Mouse (Mus musculus): Measurements from ENCODE around the gene Tmem208. TPM values are rescaled to one million over a fixed set of nuclear protein-coding genes. Genes with fewer than 3 reads are reported as not detected.

Tmem208 gene
- polyA plus RNA-seq, 1 experiment from 2014 or later, result 91.4 TPM

GRCm38 (mm10) chr8:105305211-105306145, 20.7 kb upstream of the Tmem208 start, which contains the start of gene Elmo3:
Gene Elmo3 (plus strand): TSS chr8:105305601.
- H3K36me3 ChIP-seq (ENCODE audit: control insufficient read depth, insufficient read depth, low read length), result peaks cover 21% of the 10 kb centered on the region
- peak within 1 kb of the TSS; percentile 14 for H3K4me2 ChIP-seq
- no peak within 1 kb of the TSS; the same call in 1 of the 2 replicates for H3K4me3 ChIP-seq (ENCODE audit: low read depth, low read length)
- 9% methylated on average over 28 of the region's 30 CpGs for WGBS
- H3K27me3 ChIP-seq (ENCODE audit: control insufficient read depth, insufficient read depth, low read length), result no peaks in the 10 kb centered on the region
- H3K27ac ChIP-seq (ENCODE audit: low read depth, low read length), result 0 out of 2 replicates have a peak within 1 kb of the TSS, but pooled peaks have one; percentile 20
- H3K4me1 ChIP-seq (ENCODE audit: control insufficient read depth, insufficient read depth, low read length), result peaks cover 8% of the 10 kb centered on the region
- no peak within 1 kb of the TSS for H3K9ac ChIP-seq (ENCODE audit: low read length)
- ATAC-seq (ENCODE audit: low FRiP score), result peak; percentile 65
- peak; percentile 91 for DNase-seq (ENCODE audit: low spot score, missing footprints)
- no peaks in the 10 kb centered on the region for H3K9me3 ChIP-seq (ENCODE audit: control insufficient read depth, low read length)

GRCm38 (mm10) chr8:105306146-105306691, 19.9 kb upstream of the Tmem208 start:
- WGBS, result 61% methylated on average over 5 of the region's 5 CpGs
- DNase-seq (ENCODE audit: low spot score, missing footprints), result peak; percentile 77

GRCm38 (mm10) chr8:105307670-105308069, 18.5 kb upstream of the Tmem208 start:
- H3K4me1 ChIP-seq (ENCODE audit: control insufficient read depth, insufficient read depth, low read length), result peaks cover 8% of the 10 kb centered on the region
- WGBS, result 94% methylated on average over 13 of the region's 13 CpGs

More at GRCm38 (mm10) chr8:105306146-105306691, 19.9 kb upstream of the Tmem208 start:
- H3K27ac ChIP-seq (ENCODE audit: low read depth, low read length), result 0 out of 2 replicates have a peak overlapping the region, but pooled peaks have one; percentile 20
- no peak overlapping the region for H3K9ac ChIP-seq (ENCODE audit: low read length)
- peaks cover 8% of the 10 kb centered on the region for H3K4me1 ChIP-seq (ENCODE audit: control insufficient read depth, insufficient read depth, low read length)
- no peaks in the 10 kb centered on the region for H3K27me3 ChIP-seq (ENCODE audit: control insufficient read depth, insufficient read depth, low read length)
- H3K4me3 ChIP-seq (ENCODE audit: low read depth, low read length), result no peak overlapping the region
- H3K9me3 ChIP-seq (ENCODE audit: control insufficient read depth, low read length), result no peaks in the 10 kb centered on the region
- peak; percentile 23; the same call in 1 of the 2 replicates for ATAC-seq (ENCODE audit: low FRiP score)
- H3K4me2 ChIP-seq, result peak overlapping the region; percentile 14; the same call in 1 of the 2 replicates
- peaks cover 18% of the 10 kb centered on the region for H3K36me3 ChIP-seq (ENCODE audit: control insufficient read depth, insufficient read depth, low read length)

GRCm38 (mm10) chr8:105308428-105308827, 17.7 kb upstream of the Tmem208 start:
- no peak overlapping the region for H3K27ac ChIP-seq (ENCODE audit: low read depth, low read length)
- peaks cover 13% of the 10 kb centered on the region; the same call in 1 of the 2 replicates for H3K36me3 ChIP-seq (ENCODE audit: control insufficient read depth, insufficient read depth, low read length)
- no peak for DNase-seq (ENCODE audit: low spot score, missing footprints)
- H3K4me2 ChIP-seq, result no peak overlapping the region
- no peak for ATAC-seq (ENCODE audit: low FRiP score)
- no peak overlapping the region for H3K4me3 ChIP-seq (ENCODE audit: low read depth, low read length)
- 92% methylated on average over 10 of the region's 10 CpGs for WGBS
- H3K9me3 ChIP-seq (ENCODE audit: control insufficient read depth, low read length), result no peaks in the 10 kb centered on the region
- no peak overlapping the region for H3K9ac ChIP-seq (ENCODE audit: low read length)
- H3K4me1 ChIP-seq (ENCODE audit: control insufficient read depth, insufficient read depth, low read length), result peaks cover 8% of the 10 kb centered on the region
- H3K27me3 ChIP-seq (ENCODE audit: control insufficient read depth, insufficient read depth, low read length), result no peaks in the 10 kb centered on the region

More at GRCm38 (mm10) chr8:105307670-105308069, 18.5 kb upstream of the Tmem208 start:
- H3K27me3 ChIP-seq (ENCODE audit: control insufficient read depth, insufficient read depth, low read length), result no peaks in the 10 kb centered on the region
- DNase-seq (ENCODE audit: low spot score, missing footprints) (peak; percentile 35), ATAC-seq (ENCODE audit: low FRiP score) (no peak)
- H3K9me3 ChIP-seq (ENCODE audit: control insufficient read depth, low read length), result no peaks in the 10 kb centered on the region
- no peak overlapping the region for H3K4me3 ChIP-seq (ENCODE audit: low read depth, low read length)
- H3K27ac ChIP-seq (ENCODE audit: low read depth, low read length), result no peak overlapping the region
- no peak overlapping the region for H3K4me2 ChIP-seq
- peaks cover 9% of the 10 kb centered on the region; the same call in 1 of the 2 replicates for H3K36me3 ChIP-seq (ENCODE audit: control insufficient read depth, insufficient read depth, low read length)
- H3K9ac ChIP-seq (ENCODE audit: low read length), result no peak overlapping the region

- 86% methylated on average over 15 of the region's 15 CpGs for WGBS
Observed at GRCm38 (mm10) chr8:105309142-105309847, 16.9 kb upstream of the Tmem208 start.

GRCm38 (mm10) chr8:105310118-105310517, 16.0 kb upstream of the Tmem208 start:
- Histone ChIP-seq H3K9ac (ENCODE audit: low read length) (no peak overlapping the region), H3K4me3 (ENCODE audit: low read depth, low read length) (no peak overlapping the region), H3K4me2 (no peak overlapping the region), H3K4me1 (ENCODE audit: control insufficient read depth, insufficient read depth, low read length) (peaks cover 8% of the 10 kb centered on the region), H3K36me3 (ENCODE audit: control insufficient read depth, insufficient read depth, low read length) (peaks cover 15% of the 10 kb centered on the region), H3K27ac (ENCODE audit: low read depth, low read length) (no peak overlapping the region), H3K9me3 (ENCODE audit: control insufficient read depth, low read length) (no peaks in the 10 kb centered on the region), H3K27me3 (ENCODE audit: control insufficient read depth, insufficient read depth, low read length) (no peaks in the 10 kb centered on the region)
- WGBS, result 85% methylated on average over 8 of the region's 8 CpGs
- peak; percentile 44 for DNase-seq (ENCODE audit: low spot score, missing footprints)
- ATAC-seq (ENCODE audit: low FRiP score), result no peak

More at GRCm38 (mm10) chr8:105309142-105309847, 16.9 kb upstream of the Tmem208 start:
- peak; percentile 44 for DNase-seq (ENCODE audit: low spot score, missing footprints)
- H3K36me3 ChIP-seq (ENCODE audit: control insufficient read depth, insufficient read depth, low read length), result peaks cover 15% of the 10 kb centered on the region
- H3K9me3 ChIP-seq (ENCODE audit: control insufficient read depth, low read length), result no peaks in the 10 kb centered on the region
- H3K4me2 ChIP-seq, result no peak overlapping the region
- H3K4me3 ChIP-seq (ENCODE audit: low read depth, low read length), result no peak overlapping the region
- H3K27ac ChIP-seq (ENCODE audit: low read depth, low read length), result no peak overlapping the region
- no peak overlapping the region for H3K9ac ChIP-seq (ENCODE audit: low read length)
- H3K4me1 ChIP-seq (ENCODE audit: control insufficient read depth, insufficient read depth, low read length), result peaks cover 8% of the 10 kb centered on the region
- H3K27me3 ChIP-seq (ENCODE audit: control insufficient read depth, insufficient read depth, low read length), result no peaks in the 10 kb centered on the region
- ATAC-seq (ENCODE audit: low FRiP score), result no peak

GRCm38 (mm10) chr8:105311718-105312117, 14.4 kb upstream of the Tmem208 start:
- peaks cover 15% of the 10 kb centered on the region for H3K36me3 ChIP-seq (ENCODE audit: control insufficient read depth, insufficient read depth, low read length)
- DNase-seq (ENCODE audit: low spot score, missing footprints), result peak; percentile 56

GRCm38 (mm10) chr8:105312891-105313481, 13.2 kb upstream of the Tmem208 start:
- no peak overlapping the region for H3K4me2 ChIP-seq

More at GRCm38 (mm10) chr8:105311718-105312117, 14.4 kb upstream of the Tmem208 start:
- Histone ChIP-seq H3K4me2 (no peak overlapping the region), H3K9me3 (ENCODE audit: control insufficient read depth, low read length) (no peaks in the 10 kb centered on the region), H3K4me1 (ENCODE audit: control insufficient read depth, insufficient read depth, low read length) (no peaks in the 10 kb centered on the region), H3K4me3 (ENCODE audit: low read depth, low read length) (no peak overlapping the region), H3K27me3 (ENCODE audit: control insufficient read depth, insufficient read depth, low read length) (no peaks in the 10 kb centered on the region), H3K9ac (ENCODE audit: low read length) (no peak overlapping the region), H3K27ac (ENCODE audit: low read depth, low read length) (no peak overlapping the region)
- no peak for ATAC-seq (ENCODE audit: low FRiP score)
- 79% methylated on average over 1 of the region's 1 CpGs for WGBS

More at GRCm38 (mm10) chr8:105312891-105313481, 13.2 kb upstream of the Tmem208 start:
- H3K27me3 ChIP-seq (ENCODE audit: control insufficient read depth, insufficient read depth, low read length), result no peaks in the 10 kb centered on the region
- no peaks in the 10 kb centered on the region for H3K9me3 ChIP-seq (ENCODE audit: control insufficient read depth, low read length)
- no peak overlapping the region for H3K27ac ChIP-seq (ENCODE audit: low read depth, low read length)
- H3K4me1 ChIP-seq (ENCODE audit: control insufficient read depth, insufficient read depth, low read length), result no peaks in the 10 kb centered on the region
- no peak overlapping the region for H3K9ac ChIP-seq (ENCODE audit: low read length)
- ATAC-seq (ENCODE audit: low FRiP score) (no peak), DNase-seq (ENCODE audit: low spot score, missing footprints) (peak; percentile 53)
- WGBS, result 86% methylated on average over 8 of the region's 8 CpGs
- H3K4me3 ChIP-seq (ENCODE audit: low read depth, low read length), result no peak overlapping the region
- peaks cover 10% of the 10 kb centered on the region for H3K36me3 ChIP-seq (ENCODE audit: control insufficient read depth, insufficient read depth, low read length)

All from midbrain, embryonic 11.5 days (tissue).